Mouse (Mus musculus): Measurements from ENCODE around the gene Golga1. TPM values are rescaled to one million over a fixed set of nuclear protein-coding genes. Genes with fewer than 3 reads are reported as not detected.
"Not testable (repeated sequence)": the region's sequence is repeated elsewhere in the genome, so short reads cannot be mapped to it uniquely, and the experiment has no call there.

Gene Golga1
- polyA plus RNA-seq, 1 experiment from 2014 or later: 30.4 TPM

GRCm38 (mm10) chr2:39040215-39040614 lies 25.1 kb downstream of the Golga1 start:
- no peaks in the 10 kb centered on the region for H3K27me3 ChIP-seq
- H3K36me3 ChIP-seq: peaks cover 54% of the 10 kb centered on the region
- no peak overlapping the region for H3K9ac ChIP-seq
- H3K4me2 ChIP-seq (replicated peaks): no peak overlapping the region
- no peak for ATAC-seq (ENCODE audit: insufficient number of reproducible peaks, insufficient read depth, low FRiP score, low TSS enrichment)
- no peak overlapping the region for H3K27ac ChIP-seq
- no peaks in the 10 kb centered on the region for H3K9me3 ChIP-seq
- 86% methylated on average over 1 of the region's 1 CpGs for WGBS
- no peak overlapping the region for H3K4me3 ChIP-seq
- H3K4me1 ChIP-seq: no peaks in the 10 kb centered on the region

DNA sequence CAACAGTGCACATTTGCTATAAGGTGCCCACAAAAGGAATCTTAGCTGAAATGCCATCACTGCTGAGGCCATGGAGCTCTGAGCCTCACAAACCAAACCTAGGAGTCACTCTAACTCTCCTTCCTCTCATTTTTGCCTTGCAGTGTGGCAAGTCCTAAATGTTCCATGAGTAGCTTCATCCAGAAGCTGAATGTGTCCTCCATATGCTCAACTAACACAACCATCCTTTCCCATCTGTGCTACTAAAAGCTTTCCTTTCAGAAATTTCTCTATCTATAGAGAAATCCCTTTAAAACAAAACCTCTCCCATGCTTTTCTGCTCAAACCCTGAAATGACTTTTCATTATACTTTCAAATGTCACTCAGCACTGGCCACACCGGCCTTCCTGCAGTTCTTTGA lies 33.7 kb downstream of the Golga1 start:
- no peak for ATAC-seq (ENCODE audit: insufficient number of reproducible peaks, insufficient read depth, low FRiP score, low TSS enrichment)
- H3K4me1 ChIP-seq: no peaks in the 10 kb centered on the region
- H3K36me3 ChIP-seq: peaks cover 77% of the 10 kb centered on the region

GRCm38 (mm10) chr2:39020004-39020403 lies 45.3 kb downstream of the Golga1 start:
- no peak for ATAC-seq (ENCODE audit: insufficient number of reproducible peaks, insufficient read depth, low FRiP score, low TSS enrichment)
- Histone ChIP-seq H3K9ac (no peak overlapping the region), H3K27ac (no peak overlapping the region), H3K4me3 (no peak overlapping the region), H3K9me3 (no peaks in the 10 kb centered on the region), H3K27me3 (no peaks in the 10 kb centered on the region), H3K36me3 (peaks cover 84% of the 10 kb centered on the region), H3K4me2 (replicated peaks) (no peak overlapping the region), H3K4me1 (no peaks in the 10 kb centered on the region)
- WGBS: 84% methylated on average over 1 of the region's 1 CpGs

More for the DNA sequence above, 33.7 kb downstream of the Golga1 start:
- Histone ChIP-seq H3K9ac (no peak overlapping the region), H3K9me3 (no peaks in the 10 kb centered on the region), H3K4me2 (replicated peaks) (no peak overlapping the region), H3K4me3 (no peak overlapping the region), H3K27ac (no peak overlapping the region), H3K27me3 (no peaks in the 10 kb centered on the region)
- 92% methylated on average over 1 of the region's 1 CpGs for WGBS

GRCm38 (mm10) chr2:39016581-39016980 lies 48.8 kb downstream of the Golga1 start:
- no peak overlapping the region for H3K27ac ChIP-seq
- H3K27me3 ChIP-seq: no peaks in the 10 kb centered on the region
- no peak overlapping the region for H3K4me3 ChIP-seq
- H3K4me2 ChIP-seq (replicated peaks): no peak overlapping the region
- H3K9me3 ChIP-seq: no peaks in the 10 kb centered on the region
- no peaks in the 10 kb centered on the region for H3K4me1 ChIP-seq
- no peak overlapping the region for H3K9ac ChIP-seq
- WGBS: 74% methylated on average over 3 of the region's 3 CpGs
- peaks cover 86% of the 10 kb centered on the region for H3K36me3 ChIP-seq
- ATAC-seq (ENCODE audit: insufficient number of reproducible peaks, insufficient read depth, low FRiP score, low TSS enrichment): no peak

GRCm38 (mm10) chr2:39012768-39013279 lies 52.5 kb downstream of the Golga1 start:
- 87% methylated on average over 7 of the region's 7 CpGs for WGBS
- Histone ChIP-seq H3K27me3 (no peaks in the 10 kb centered on the region), H3K27ac (no peak overlapping the region), H3K9ac (no peak overlapping the region), H3K4me1 (peaks cover 10% of the 10 kb centered on the region), H3K4me2 (replicated peaks) (no peak overlapping the region), H3K9me3 (no peaks in the 10 kb centered on the region), H3K4me3 (no peak overlapping the region), H3K36me3 (peaks cover 55% of the 10 kb centered on the region)
- no peak for ATAC-seq (ENCODE audit: insufficient number of reproducible peaks, insufficient read depth, low FRiP score, low TSS enrichment)

DNA sequence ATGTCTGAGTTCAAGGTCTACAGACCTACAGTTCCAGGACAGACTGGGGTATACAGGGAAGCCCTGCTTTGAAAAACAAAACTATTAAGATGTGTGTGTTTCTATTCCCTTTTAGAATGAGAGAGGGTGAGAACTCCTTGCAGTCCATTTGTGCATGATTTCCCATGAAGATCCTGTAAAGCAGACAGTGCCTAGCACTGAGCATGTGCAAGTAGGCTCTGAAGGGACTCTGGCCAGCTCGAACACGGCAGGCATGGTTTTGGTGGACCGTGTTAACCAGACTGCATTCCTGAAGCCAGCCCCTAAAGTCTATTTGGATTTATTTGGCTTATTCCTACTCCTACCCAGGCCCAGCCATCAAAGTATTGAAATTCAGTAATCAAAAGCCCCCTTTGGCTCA lies 53.4 kb downstream of the Golga1 start:
- H3K4me2 ChIP-seq (replicated peaks): no peak overlapping the region
- H3K36me3 ChIP-seq: peaks cover 48% of the 10 kb centered on the region
- H3K4me1 ChIP-seq: peaks cover 13% of the 10 kb centered on the region
- ATAC-seq (ENCODE audit: insufficient number of reproducible peaks, insufficient read depth, low FRiP score, low TSS enrichment): no peak
- no peak overlapping the region for H3K4me3 ChIP-seq
- no peak overlapping the region for H3K9ac ChIP-seq
- no peaks in the 10 kb centered on the region for H3K27me3 ChIP-seq
- H3K9me3 ChIP-seq: no peaks in the 10 kb centered on the region
- no peak overlapping the region for H3K27ac ChIP-seq
- WGBS: 86% methylated on average over 3 of the region's 3 CpGs

- ATAC-seq (ENCODE audit: insufficient number of reproducible peaks, insufficient read depth, low FRiP score, low TSS enrichment): no peak
- H3K27me3 ChIP-seq: no peaks in the 10 kb centered on the region
- no peaks in the 10 kb centered on the region for H3K9me3 ChIP-seq
- H3K9ac ChIP-seq: no peak overlapping the region
- H3K4me1 ChIP-seq: peaks cover 15% of the 10 kb centered on the region
- H3K27ac ChIP-seq: no peak overlapping the region
- H3K4me2 ChIP-seq (replicated peaks): no peak overlapping the region
- no peak overlapping the region for H3K4me3 ChIP-seq
- peaks cover 41% of the 10 kb centered on the region for H3K36me3 ChIP-seq
These were observed 54.1 kb downstream of the Golga1 start for GRCm38 (mm10) chr2:39011264-39011663.

DNA sequence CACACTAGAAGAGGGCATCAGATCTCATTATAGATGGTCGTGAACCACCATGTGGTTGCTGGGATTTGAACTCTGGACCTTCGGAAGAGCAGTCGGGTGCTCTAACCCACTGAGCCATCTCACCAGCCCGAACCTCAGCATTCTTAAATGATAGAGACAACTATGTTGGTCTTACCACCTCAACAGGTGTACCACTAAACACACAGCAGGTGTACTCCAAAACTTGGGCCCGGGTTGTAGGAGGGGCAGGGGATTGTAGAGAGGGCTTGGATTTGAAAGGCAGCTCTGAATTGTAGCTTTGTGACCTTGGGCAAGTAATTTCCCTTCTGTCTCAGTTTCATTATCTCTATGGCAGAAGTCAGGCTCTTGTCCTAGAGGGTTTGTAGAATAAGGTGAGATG lies 55.2 kb downstream of the Golga1 start:
- peaks cover 32% of the 10 kb centered on the region for H3K36me3 ChIP-seq
- peaks cover 22% of the 10 kb centered on the region for H3K4me1 ChIP-seq
- ATAC-seq (ENCODE audit: insufficient number of reproducible peaks, insufficient read depth, low FRiP score, low TSS enrichment); H3K9me3 ChIP-seq; H3K4me3 ChIP-seq; H3K27me3 ChIP-seq; H3K4me2 ChIP-seq (replicated peaks); H3K9ac ChIP-seq; H3K27ac ChIP-seq: not testable (repeated sequence)
- 86% methylated on average over 5 of the region's 5 CpGs for WGBS

GRCm38 (mm10) chr2:39008954-39009365 lies 56.4 kb downstream of the Golga1 start:
- 27% methylated on average over 3 of the region's 3 CpGs for WGBS
- H3K9me3 ChIP-seq: no peaks in the 10 kb centered on the region
- H3K36me3 ChIP-seq: peaks cover 21% of the 10 kb centered on the region
- peak overlapping the region; percentile 72 for H3K4me2 ChIP-seq (replicated peaks)
- H3K4me1 ChIP-seq: peaks cover 25% of the 10 kb centered on the region
- peak overlapping the region; percentile 91 for H3K9ac ChIP-seq
- H3K4me3 ChIP-seq: peak overlapping the region; percentile 82
- H3K27me3 ChIP-seq: no peaks in the 10 kb centered on the region
- H3K27ac ChIP-seq: 0 out of 2 replicates have a peak overlapping the region, but pooled peaks have one; percentile 94
- ATAC-seq (ENCODE audit: insufficient number of reproducible peaks, insufficient read depth, low FRiP score, low TSS enrichment): no peak

DNA sequence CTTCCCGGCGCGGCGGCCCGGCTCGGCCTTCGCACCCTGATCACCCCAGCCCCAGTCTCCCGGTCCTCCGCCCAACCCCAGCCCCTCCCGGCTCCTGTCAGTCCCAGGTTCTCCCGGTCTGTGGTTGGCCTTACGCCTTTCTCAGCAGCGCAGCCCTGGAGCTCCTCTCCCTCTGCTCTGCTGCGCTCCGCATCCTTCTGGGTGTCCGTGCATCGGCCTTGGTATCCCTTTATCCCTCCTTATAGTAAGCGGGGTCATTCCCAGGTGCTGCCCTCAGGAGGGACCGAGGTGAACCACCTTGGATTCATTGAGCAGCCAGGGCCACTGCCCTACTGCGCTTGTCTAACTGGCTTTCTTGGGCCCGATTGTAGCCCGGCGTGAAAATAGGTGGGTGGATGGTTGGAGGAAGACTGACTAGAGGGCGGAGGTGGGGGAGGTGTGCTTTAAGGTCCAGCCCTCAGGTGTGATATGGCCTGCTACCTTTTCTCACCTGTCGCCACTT lies 56.9 kb downstream of the Golga1 start:
- Histone ChIP-seq H3K4me1 (peaks cover 30% of the 10 kb centered on the region), H3K9ac (peak overlapping the region; percentile 91)
- under 1% methylated on average over 25 of the region's 25 CpGs for WGBS

GRCm38 (mm10) chr2:39007865-39008264 lies 57.5 kb downstream of the Golga1 start:
- peak overlapping the region; percentile 72 for H3K4me2 ChIP-seq (replicated peaks)
- ATAC-seq (ENCODE audit: insufficient number of reproducible peaks, insufficient read depth, low FRiP score, low TSS enrichment): peak; percentile 82
- H3K4me1 ChIP-seq: peaks cover 36% of the 10 kb centered on the region
- peak overlapping the region; percentile 82 for H3K4me3 ChIP-seq
- peak overlapping the region; percentile 91 for H3K9ac ChIP-seq
- H3K9me3 ChIP-seq: no peaks in the 10 kb centered on the region
- peaks cover 20% of the 10 kb centered on the region for H3K36me3 ChIP-seq
- H3K27ac ChIP-seq: peak overlapping the region; percentile 94
- H3K27me3 ChIP-seq: no peaks in the 10 kb centered on the region
- under 1% methylated on average over 44 of the region's 44 CpGs for WGBS

More for the DNA sequence above, 56.9 kb downstream of the Golga1 start:
- H3K36me3 ChIP-seq: peaks cover 20% of the 10 kb centered on the region
- peak overlapping the region; percentile 82 for H3K4me3 ChIP-seq
- H3K27me3 ChIP-seq: no peaks in the 10 kb centered on the region
- ATAC-seq (ENCODE audit: insufficient number of reproducible peaks, insufficient read depth, low FRiP score, low TSS enrichment): peak; percentile 44
- no peaks in the 10 kb centered on the region for H3K9me3 ChIP-seq
- H3K27ac ChIP-seq: peak overlapping the region; percentile 94
- H3K4me2 ChIP-seq (replicated peaks): peak overlapping the region; percentile 72

GRCm38 (mm10) chr2:39006149-39006730 lies 59.1 kb downstream of the Golga1 start:
- Histone ChIP-seq H3K27ac (no peak overlapping the region), H3K4me1 (peaks cover 38% of the 10 kb centered on the region), H3K9ac (no peak overlapping the region), H3K36me3 (peaks cover 27% of the 10 kb centered on the region), H3K4me2 (replicated peaks) (peak overlapping the region; percentile 91), H3K9me3 (no peaks in the 10 kb centered on the region), H3K27me3 (no peaks in the 10 kb centered on the region), H3K4me3 (peak overlapping the region; percentile 83)
- WGBS: 92% methylated on average over 14 of the region's 14 CpGs
- no peak for ATAC-seq (ENCODE audit: insufficient number of reproducible peaks, insufficient read depth, low FRiP score, low TSS enrichment)

Measured in embryonic facial prominence, embryonic 12.5 days (tissue).